Mouse (Mus musculus) myocyte (in vitro differentiated cells): ENCODE data around the gene Polr3gl.

Experiments used
- E2F4 ChIP-seq: IDR thresholded peaks from one replicate; pipeline ENCODE4 v1.6.1; 2011; ENCODE audit warnings: mild to moderate bottlenecking, control low read depth, moderate library complexity; ENCODE audit not compliant: insufficient read depth
- MYOG ChIP-seq, 3 experiments: IDR thresholded peaks; one replicate each; pipeline ENCODE4 v1.6.1; 2011; ENCODE audit warnings: control low read depth in 2 of 3, low read depth in 2 of 3, mild to moderate bottlenecking in 2 of 3; ENCODE audit not compliant: insufficient read length in 2 of 3, control insufficient read depth in 1 of 3, insufficient read depth in 1 of 3
- POLR2A ChIP-seq: IDR thresholded peaks from one replicate; pipeline ENCODE4 v1.6.1; 2011; ENCODE audit warnings: low read depth, mild to moderate bottlenecking, control low read depth, moderate library complexity; ENCODE audit not compliant: insufficient read length
- POLR2AphosphoS2 ChIP-seq: IDR thresholded peaks from one replicate; pipeline ENCODE4 v1.6.1; 2011; ENCODE audit warnings: low read depth, control low read depth; ENCODE audit not compliant: insufficient read length
- SRF ChIP-seq: IDR thresholded peaks from one replicate; pipeline ENCODE4 v1.6.1; 2011; ENCODE audit warnings: low read depth; ENCODE audit not compliant: control insufficient read depth, insufficient read length
- TCF12 ChIP-seq: IDR thresholded peaks from one replicate; pipeline ENCODE4 v1.6.1; 2011; ENCODE audit warnings: mild to moderate bottlenecking, control low read depth; ENCODE audit not compliant: poor library complexity, insufficient read depth, severe bottlenecking
- USF1 ChIP-seq: IDR thresholded peaks from one replicate; pipeline ENCODE4 v1.6.1; 2011; ENCODE audit warnings: low read depth, mild to moderate bottlenecking, control low read depth, moderate library complexity

DNA sequence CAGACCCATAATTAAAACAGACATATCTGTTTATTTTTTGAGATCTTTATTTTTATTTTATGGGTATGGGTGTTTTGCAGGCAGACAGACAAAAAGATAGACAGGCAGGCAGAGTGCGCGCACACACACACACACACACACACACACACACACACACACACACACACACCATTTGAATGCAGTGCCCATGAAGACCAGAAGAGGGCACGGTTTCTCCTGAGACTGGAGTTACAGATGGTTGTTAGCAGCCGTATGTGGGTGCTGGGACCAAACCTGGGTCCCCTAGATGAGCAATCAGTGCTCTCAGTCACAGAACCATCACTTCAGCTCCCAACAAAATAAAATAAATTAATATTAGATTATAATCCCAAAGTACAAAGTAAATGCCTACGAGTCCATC lies 10.6 kb downstream of the Polr3gl start:
- no peak for TF ChIP-seq USF1
- no peak for TF ChIP-seq POLR2AphosphoS2
- no peak for TF ChIP-seq POLR2A
- no peak for TF ChIP-seq E2F4
- TF ChIP-seq SRF, result no peak
- TF ChIP-seq MYOG (IDR thresholded peaks at IDR 0.05; ENCODE audit: control insufficient read depth in 1 of 3, insufficient read depth in 1 of 3, insufficient read length in 2 of 3, low read depth in 2 of 3), result no peak
- no peak for TF ChIP-seq TCF12
